Mouse (Mus musculus) limb, embryonic 14.5 days (tissue): ENCODE results near the gene Smbd1. TPM values are rescaled to one million over a fixed set of nuclear protein-coding genes. Genes with fewer than 3 reads are reported as not detected.

Source experiments
- ATAC-seq: fragments of 200-750 bp; cut with Nextera tagmentation; 2 replicates; pipeline ENCODE4 v1.8.0; 2017; ENCODE audit warnings: low read depth, moderate number of reproducible peaks, moderate TSS enrichment; ENCODE audit not compliant: low FRiP score
- DNase-seq: peaks from one replicate; pipeline ENCODE4 v3.0.0-alpha.2; 2015; ENCODE audit warnings: low spot score
- H3K27ac ChIP-seq: fragments of 300-500 bp; sonication (generic); replicated peaks from 2 replicates; pipeline ENCODE4 v1.5.1; 2014; ENCODE audit warnings: low read depth, mild to moderate bottlenecking, low read length, moderate library complexity, mixed read lengths
- H3K27me3 ChIP-seq: fragments of 300-500 bp; sonication (generic); 2 replicates; pipeline ENCODE4 v1.6.1; 2014; ENCODE audit warnings: low read length, mixed read lengths; ENCODE audit not compliant: control insufficient read depth, insufficient read depth
- H3K36me3 ChIP-seq: fragments of 300-500 bp; sonication (generic); 2 replicates; pipeline ENCODE4 v1.6.1; 2014; ENCODE audit warnings: mild to moderate bottlenecking, low read length, moderate library complexity, mixed read lengths; ENCODE audit not compliant: control insufficient read depth, insufficient read depth
- H3K4me1 ChIP-seq: fragments of 300-500 bp; sonication (generic); 2 replicates; pipeline ENCODE4 v1.6.1; 2014; ENCODE audit warnings: antibody characterized with exemption, low read length, mixed read lengths; ENCODE audit not compliant: control insufficient read depth, insufficient read depth
- H3K4me2 ChIP-seq: fragments of 300-500 bp; sonication (generic); replicated peaks from 2 replicates; pipeline ENCODE4 v1.6.1; 2014; ENCODE audit warnings: low read depth, mild to moderate bottlenecking, low read length, moderate library complexity; ENCODE audit not compliant: severe bottlenecking
- H3K4me3 ChIP-seq: fragments of 300-500 bp; sonication (generic); replicated peaks from 2 replicates; pipeline ENCODE4 v1.5.1; 2014; ENCODE audit warnings: low read length
- H3K9ac ChIP-seq: fragments of 300-500 bp; sonication (generic); 2 replicates; pipeline ENCODE4 v1.6.1; 2014; ENCODE audit warnings: mild to moderate bottlenecking, low read depth, low read length, moderate library complexity; ENCODE audit not compliant: severe bottlenecking
- H3K9me3 ChIP-seq: fragments of 300-500 bp; sonication (generic); 2 replicates; pipeline ENCODE4 v1.6.1; 2016; ENCODE audit warnings: low read length; ENCODE audit not compliant: control insufficient read depth
- POLR2A ChIP-seq: fragments of 200-500 bp; IDR thresholded peaks from 2 replicates; pipeline ENCODE4 v1.8.0; 2012; ENCODE audit warnings: inconsistent platforms, mild to moderate bottlenecking, moderate library complexity, borderline replicate concordance; ENCODE audit not compliant: insufficient read depth, insufficient read length; ENCODE audit errors: extremely low read depth
- WGBS: fragments of 180-500 bp; shearing (Covaris S2); extraction: QIAGEN DNeasy Blood & Tissue Kit; methylation state at CpG from one replicate; pipeline ENCODE4 v1.1.7; 2014; 5-methylcytosine and 5-hydroxymethylcytosine counted together
- polyA plus RNA-seq, 2 experiments: library from polyadenylated mRNA; depleted of rRNA in 1 of 2; stranded (reverse) in 1 of 2; unstranded in 1 of 2; fragments of >200 nt; fragmentation: Nextera tagmentation in 1 of 2; extraction: Ambion mirVana in 1 of 2; gene quantifications; 2 replicates each; pipeline versions ENCODE4 v1.2.1 to v1.2.3; 2012 to 2014

Gene Smbd1
- polyA plus RNA-seq, 2 experiments, result not detected

- Histone ChIP-seq H3K27me3 (no peaks in the 10 kb centered on the region), H3K27ac (no peak overlapping the region), H3K9ac (no peak overlapping the region), H3K4me2 (no peak overlapping the region), H3K9me3 (no peaks in the 10 kb centered on the region), H3K4me3 (no peak overlapping the region), H3K4me1 (no peaks in the 10 kb centered on the region), H3K36me3 (peaks cover 14% of the 10 kb centered on the region)
- TF ChIP-seq POLR2A, result no peak
- WGBS, result 72% methylated on average over 13 of the region's 13 CpGs
- ATAC-seq, result no peak
- no peak for DNase-seq
Observed at GRCm38 (mm10) chr16:32853492-32854049, 43.3 kb upstream of the Smbd1 start.

- H3K27me3 ChIP-seq, result no peaks in the 10 kb centered on the region
- H3K36me3 ChIP-seq, result peaks cover 49% of the 10 kb centered on the region
- no peaks in the 10 kb centered on the region for H3K9me3 ChIP-seq
- 91% methylated on average over 11 of the region's 11 CpGs for WGBS
- no peak overlapping the region for H3K4me2 ChIP-seq
- H3K4me3 ChIP-seq, result no peak overlapping the region
- TF ChIP-seq POLR2A, result no peak
- no peaks in the 10 kb centered on the region for H3K4me1 ChIP-seq
- H3K27ac ChIP-seq, result no peak overlapping the region
- DNase-seq, result no peak
- H3K9ac ChIP-seq, result no peak overlapping the region
- no peak for ATAC-seq
Observed at GRCm38 (mm10) chr16:32849042-32849830, 39.0 kb upstream of the Smbd1 start.

GRCm38 (mm10) chr16:32847103-32847502 lies 36.8 kb upstream of the Smbd1 start:
- Histone ChIP-seq H3K9me3 (no peaks in the 10 kb centered on the region), H3K4me3 (no peak overlapping the region), H3K27ac (no peak overlapping the region), H3K36me3 (peaks cover 67% of the 10 kb centered on the region), H3K27me3 (no peaks in the 10 kb centered on the region), H3K9ac (no peak overlapping the region), H3K4me1 (no peaks in the 10 kb centered on the region), H3K4me2 (no peak overlapping the region)
- DNase-seq (no peak), ATAC-seq (no peak)
- WGBS, result 93% methylated on average over 11 of the region's 11 CpGs
- no peak for TF ChIP-seq POLR2A

DNA sequence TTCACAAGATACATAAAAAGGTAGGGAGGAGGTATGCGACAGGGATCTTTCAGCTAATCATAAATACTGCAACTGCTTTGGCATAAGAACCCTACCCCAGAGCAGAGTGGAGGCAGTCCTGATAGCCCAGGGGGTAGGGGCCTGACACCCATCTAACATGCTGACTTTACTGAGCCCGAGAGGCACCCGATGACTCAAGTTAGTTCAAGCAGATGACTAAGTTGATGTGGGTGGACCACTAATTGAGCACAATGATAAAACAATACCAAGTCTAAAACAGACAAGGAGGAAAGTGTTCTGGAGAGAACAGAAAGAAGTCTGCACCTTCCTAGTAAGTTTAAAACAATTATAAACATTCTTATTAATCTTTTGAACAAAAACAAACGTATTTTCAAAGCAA lies 21.2 kb upstream of the Smbd1 start:
- 86% methylated on average over 4 of the region's 4 CpGs for WGBS
- Histone ChIP-seq H3K4me2 (no peak overlapping the region), H3K9ac (no peak overlapping the region), H3K36me3 (peaks cover 62% of the 10 kb centered on the region), H3K27me3 (no peaks in the 10 kb centered on the region), H3K4me3 (no peak overlapping the region), H3K4me1 (no peaks in the 10 kb centered on the region), H3K27ac (no peak overlapping the region), H3K9me3 (no peaks in the 10 kb centered on the region)
- DNase-seq (no peak), ATAC-seq (no peak)
- TF ChIP-seq POLR2A, result no peak

DNA sequence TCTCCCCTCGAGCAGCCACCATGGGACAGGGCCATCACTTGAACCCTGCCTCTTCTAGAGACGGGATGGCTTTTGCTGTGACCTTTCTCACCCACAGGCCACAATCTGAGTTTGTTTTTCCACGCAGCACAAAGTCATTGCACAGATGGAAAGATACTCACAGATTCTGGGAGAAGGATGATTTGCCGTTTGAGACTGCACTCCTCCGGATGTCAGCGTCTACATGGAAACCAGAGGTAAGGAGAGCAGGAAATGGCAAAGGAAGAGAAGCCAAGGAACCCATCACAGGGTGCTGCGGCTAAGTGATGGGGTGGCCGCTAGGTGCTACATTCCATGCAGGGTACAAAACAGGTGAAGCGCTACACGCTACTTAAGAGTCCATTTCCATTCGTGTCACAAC lies 18.8 kb upstream of the Smbd1 start:
- ATAC-seq, result no peak
- H3K4me2 ChIP-seq, result no peak overlapping the region
- no peak overlapping the region for H3K4me3 ChIP-seq
- no peak for DNase-seq
- no peak overlapping the region for H3K9ac ChIP-seq
- no peak for TF ChIP-seq POLR2A
- no peaks in the 10 kb centered on the region for H3K27me3 ChIP-seq
- WGBS, result 82% methylated on average over 11 of the region's 11 CpGs
- no peak overlapping the region for H3K27ac ChIP-seq
- H3K9me3 ChIP-seq, result no peaks in the 10 kb centered on the region
- no peaks in the 10 kb centered on the region for H3K4me1 ChIP-seq
- peaks cover 62% of the 10 kb centered on the region for H3K36me3 ChIP-seq
